Mouse (Mus musculus) gastrocnemius, adult 2 months (tissue): Measurements from ENCODE around the gene Chrdl2. TPM values are rescaled to one million over a fixed set of nuclear protein-coding genes. Genes with fewer than 3 reads are reported as not detected.
"Not testable (repeated sequence)": the region's sequence is repeated elsewhere in the genome, so short reads cannot be mapped to it uniquely, and the experiment has no call there.

ENCODE experiments used
- DNase-seq: peaks from one replicate; pipeline ENCODE4 v3.0.0; 2022
- H3K27ac ChIP-seq: fragments of 200-600 bp; 2 replicates; pipeline ENCODE4 v1.8.1; 2022; ENCODE audit warnings: mild to moderate bottlenecking
- H3K4me3 ChIP-seq: fragments of 200-600 bp; 2 replicates; pipeline ENCODE4 v1.8.1; 2022; ENCODE audit warnings: mild to moderate bottlenecking, moderate library complexity
- CTCF ChIP-seq: fragments of 200-600 bp; IDR thresholded peaks from 2 replicates; pipeline ENCODE4 v1.8.1; 2022; ENCODE audit warnings: antibody characterized with exemption, mild to moderate bottlenecking, moderate library complexity
- intact Hi-C: fragments of 180-260 bp; cut with DNase I; formaldehyde crosslinking; loops from one replicate; pipeline ENCODE4 v1.15.1; 2025
- long read RNA-seq, 2 experiments: library from polyadenylated mRNA; stranded (forward); transcript quantifications; one replicate each; pipeline ENCODE4 v2.0.0; 2021
- total RNA-seq, 2 experiments: library from RNA; stranded (reverse); gene quantifications; 2 replicates each; pipeline ENCODE4 v1.2.3; 2021

The Chrdl2 gene
- 1 to 10 TPM; 2.0 to 3.2 TPM for total RNA-seq
- long read RNA-seq, experiment 1, partial matches to known transcripts, result 0 of 3 reads
- long read RNA-seq, experiment 1, other reads (novel, unspliced or antisense), result 0 of 3 reads
- long read RNA-seq, experiment 2, result 0 reads

DNA sequence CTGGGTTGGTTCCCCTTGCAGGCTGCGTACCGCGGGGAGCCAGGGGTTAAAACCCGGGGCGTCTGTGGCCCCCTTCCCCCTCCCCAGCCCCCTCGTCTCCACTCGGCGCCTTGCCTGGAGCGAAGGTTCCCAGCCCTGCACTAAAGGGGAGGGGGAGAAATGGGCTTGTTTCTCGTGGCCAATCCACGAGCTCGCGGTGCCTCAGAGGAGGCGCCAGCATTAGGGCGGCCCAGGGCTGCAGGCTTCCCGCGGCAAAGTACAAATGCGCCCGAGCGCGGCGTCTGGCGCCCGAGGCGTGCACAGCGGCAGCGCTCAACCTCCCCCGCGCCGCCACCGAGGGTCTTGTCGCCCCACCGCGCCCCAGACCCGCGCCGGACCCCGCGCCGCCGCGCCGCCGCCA, at the start of gene Chrdl2:
Chrdl2 (plus strand) TSS at position 383 of the 400 bp plus-strand sequence.
- H3K4me3 ChIP-seq, result peak within 1 kb of the TSS; percentile 67
- no peak for TF ChIP-seq CTCF
- DNase-seq, result peak; percentile 46
- intact Hi-C loops, result loop anchor here (5.0 kb wide), 1 partner anchor 182 kb away; no protein-coding TSS in a partner anchor
- H3K27ac ChIP-seq, result no peak within 1 kb of the TSS

GRCm38 (mm10) chr7:99957226-99957965, 48.6 kb upstream of the Chrdl2 start:
- Histone ChIP-seq H3K4me3 (no peak overlapping the region), H3K27ac (no peak overlapping the region)
- no peak for DNase-seq
- TF ChIP-seq CTCF, result no peak
- intact Hi-C loops, result no loop called here

DNA sequence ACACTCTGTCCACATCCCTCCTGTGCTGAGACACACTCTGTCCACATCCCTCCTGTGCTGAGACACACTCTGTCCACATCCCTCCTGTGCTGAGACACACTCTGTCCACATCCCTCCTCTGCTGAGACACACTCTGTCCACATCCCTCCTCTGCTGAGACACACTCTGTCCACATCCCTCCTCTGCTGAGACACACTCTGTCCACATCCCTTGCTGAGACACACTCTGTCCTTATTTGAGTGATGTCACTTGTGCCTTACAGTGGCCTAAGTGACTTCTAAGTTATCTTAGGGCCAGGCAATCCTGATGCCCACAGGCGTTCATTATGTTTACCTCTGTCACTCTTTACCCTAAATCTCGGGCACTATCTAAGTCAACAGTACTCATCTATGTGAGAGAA, 45.4 kb upstream of the Chrdl2 start:
- intact Hi-C loops, H3K4me3 ChIP-seq, DNase-seq: not testable (repeated sequence)

GRCm38 (mm10) chr7:99961518-99961917, 44.5 kb upstream of the Chrdl2 start:
- intact Hi-C loops, result no loop called here
- peak overlapping the region; percentile 77 for H3K27ac ChIP-seq
- no peak for DNase-seq
- no peak overlapping the region for H3K4me3 ChIP-seq
- no peak for TF ChIP-seq CTCF

More for the DNA sequence above, 45.4 kb upstream of the Chrdl2 start:
- not testable (repeated sequence) for H3K27ac ChIP-seq

- intact Hi-C loops, result no loop called here
- Histone ChIP-seq H3K27ac (peak overlapping the region; percentile 77), H3K4me3 (peak overlapping the region; percentile 23; the same call in 1 of the 2 replicates)
- no peak for DNase-seq
- TF ChIP-seq CTCF, result no peak
These were observed 43.3 kb upstream of the Chrdl2 start for GRCm38 (mm10) chr7:99962536-99963236.

DNA sequence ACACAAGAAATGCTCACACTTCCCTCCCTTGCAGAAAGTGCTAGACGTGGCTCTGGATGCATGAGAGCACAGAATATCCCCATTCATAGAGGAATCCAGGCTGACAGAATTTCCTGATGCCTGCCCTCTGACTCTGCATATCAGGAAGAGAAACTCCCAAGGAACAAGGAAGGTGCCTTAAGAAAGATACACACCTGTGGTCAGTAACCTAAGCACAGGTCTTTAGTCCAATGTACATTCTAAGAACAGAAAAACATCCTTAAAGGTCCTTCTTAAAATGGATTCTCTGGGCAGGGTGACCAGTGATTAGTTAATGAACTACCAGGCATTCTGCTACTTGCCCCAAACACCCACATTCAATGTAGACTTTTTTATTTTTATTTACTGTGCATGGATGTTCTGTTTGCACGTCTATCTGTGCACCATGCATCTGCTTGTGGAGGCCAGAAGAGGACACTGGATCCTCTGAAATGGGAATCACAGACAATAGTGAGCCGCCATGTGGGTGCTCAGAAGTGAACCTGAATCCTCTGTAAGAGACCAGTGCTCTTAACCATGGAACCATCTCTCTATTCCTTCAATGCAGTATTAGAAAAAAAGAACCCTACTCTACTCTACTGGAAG, 42.6 kb upstream of the Chrdl2 start:
- intact Hi-C loops, result no loop called here
- Histone ChIP-seq H3K27ac (peak overlapping the region; percentile 77), H3K4me3 (no peak overlapping the region)
- no peak for TF ChIP-seq CTCF
- DNase-seq, result no peak

- intact Hi-C loops, result no loop called here
- peak overlapping the region; percentile 11; the same call in 1 of the 2 replicates for H3K4me3 ChIP-seq
- no peak for DNase-seq
- peak overlapping the region; percentile 65 for H3K27ac ChIP-seq
- no peak for TF ChIP-seq CTCF
These were observed 40.7 kb upstream of the Chrdl2 start for GRCm38 (mm10) chr7:99965020-99965841.

DNA sequence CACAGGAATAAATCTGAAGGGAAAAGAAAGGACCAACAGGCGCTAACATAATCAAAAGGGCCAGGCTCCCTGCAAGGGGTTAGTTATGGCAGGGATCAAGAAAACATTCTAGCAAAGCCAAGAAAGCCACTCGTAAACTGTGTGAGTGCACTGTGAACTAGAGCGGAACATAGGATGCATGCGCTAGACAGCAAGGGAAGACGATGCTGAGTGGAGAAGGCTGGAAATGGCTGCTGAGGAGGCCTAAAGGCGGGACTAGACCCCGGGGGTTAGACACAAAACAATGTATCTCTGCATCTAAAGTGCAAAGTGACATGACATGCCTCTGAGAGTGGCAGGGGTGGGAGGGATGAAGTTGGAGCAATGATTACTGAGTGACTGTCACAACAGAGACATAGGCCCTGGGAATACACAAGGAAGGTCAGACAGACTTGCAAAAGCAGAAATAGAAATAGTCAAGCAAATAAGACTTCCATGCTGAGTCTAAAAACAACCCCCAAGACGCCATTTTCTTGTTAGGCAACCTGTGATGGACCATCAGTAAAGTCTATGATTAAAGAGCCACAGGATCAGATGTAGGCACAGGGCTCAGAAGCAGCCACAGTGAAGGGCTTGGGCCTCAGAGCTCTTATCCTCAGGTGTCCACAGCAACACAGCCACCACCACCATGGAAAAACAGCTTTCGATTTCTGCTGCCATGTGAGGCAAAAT, 39.8 kb upstream of the Chrdl2 start:
- H3K27ac ChIP-seq, result peak overlapping the region; percentile 65
- DNase-seq, result no peak
- intact Hi-C loops, result no loop called here
- TF ChIP-seq CTCF, result no peak
- no peak overlapping the region for H3K4me3 ChIP-seq

DNA sequence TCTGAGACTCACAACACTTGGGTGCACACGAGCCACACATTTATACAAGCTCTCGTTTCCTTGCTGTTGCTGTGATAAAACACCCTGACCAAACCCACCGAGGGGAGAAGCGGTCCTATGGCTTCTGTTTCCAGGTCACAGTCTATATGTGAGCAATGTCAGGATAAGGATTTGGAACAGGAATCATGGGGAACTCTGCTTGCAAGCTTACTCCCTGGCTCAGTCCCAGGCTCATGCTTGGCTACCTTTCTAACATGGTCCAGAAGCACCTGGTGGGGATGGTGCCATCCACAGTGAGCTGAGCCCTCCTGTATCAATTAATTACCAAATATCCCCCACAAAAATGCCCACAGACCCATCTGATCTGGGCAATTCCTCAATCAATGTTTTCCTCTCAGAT, 36.8 kb upstream of the Chrdl2 start:
- intact Hi-C loops, result no loop called here
- TF ChIP-seq CTCF, result no peak
- DNase-seq, result no peak
- no peak overlapping the region for H3K27ac ChIP-seq
- H3K4me3 ChIP-seq, result no peak overlapping the region

DNA sequence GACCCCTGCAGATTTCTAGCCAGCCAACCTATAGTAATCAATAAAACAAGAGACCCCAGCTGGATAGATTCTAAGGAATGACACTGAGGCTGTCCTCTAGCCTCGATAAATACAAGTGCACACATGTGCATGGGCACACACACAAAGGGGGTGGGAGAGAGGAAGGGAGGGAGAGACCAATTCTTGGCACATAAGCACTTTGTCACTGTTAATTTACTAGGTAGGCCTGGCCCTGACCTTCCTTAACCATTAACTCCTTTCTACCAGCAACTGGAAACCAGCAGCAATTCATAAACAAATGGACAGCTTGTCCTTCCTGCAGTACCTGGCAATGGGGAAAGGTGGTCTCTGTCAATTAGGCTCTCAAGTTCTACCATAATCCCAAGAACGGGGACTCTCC, 34.0 kb upstream of the Chrdl2 start:
- no peak for DNase-seq
- H3K4me3 ChIP-seq, result no peak overlapping the region
- intact Hi-C loops, result no loop called here
- no peak for TF ChIP-seq CTCF
- no peak overlapping the region for H3K27ac ChIP-seq

- intact Hi-C loops, H3K27ac ChIP-seq, H3K4me3 ChIP-seq, DNase-seq: not testable (repeated sequence)
- peak; percentile 8; the same call in 1 of the 2 replicates for TF ChIP-seq CTCF
These were observed 33.1 kb upstream of the Chrdl2 start for GRCm38 (mm10) chr7:99972912-99973311.
